Mouse (Mus musculus): ENCODE data around the gene Tph2. TPM values are rescaled to one million over a fixed set of nuclear protein-coding genes. Genes with fewer than 3 reads are reported as not detected.
"Not testable (repeated sequence)": the region's sequence is repeated elsewhere in the genome, so short reads cannot be mapped to it uniquely, and the experiment has no call there.

Gene Tph2
- polyA plus RNA-seq, 1 experiment from 2014 or later: not detected

GRCm38 (mm10) chr10:115181034-115181433, 3.8 kb downstream of the Tph2 start:
- ATAC-seq (no peak), DNase-seq (ENCODE audit: low read depth, low spot score) (no peak)
- in situ Hi-C loops (cut with MboI; ENCODE audit: low pct_unique_long_range_greater_than_20kb): no loop called here
- ChIA-PET POLR2A (no interaction called here), CTCF (no interaction called here)
- peaks cover 25% of the 10 kb centered on the region for H3K27me3 ChIP-seq
- TF ChIP-seq CTCF (IDR thresholded peaks at IDR 0.05): no peak

GRCm38 (mm10) chr10:115178019-115178418, 6.8 kb downstream of the Tph2 start:
- in situ Hi-C loops (cut with MboI; ENCODE audit: low pct_unique_long_range_greater_than_20kb); ATAC-seq; DNase-seq (ENCODE audit: low read depth, low spot score); POLR2A ChIA-PET; CTCF ChIA-PET: not testable (repeated sequence)
- H3K27me3 ChIP-seq: peaks cover 13% of the 10 kb centered on the region
- TF ChIP-seq CTCF (IDR thresholded peaks at IDR 0.05): peak; percentile 24

- ChIA-PET POLR2A (no interaction called here), CTCF (no interaction called here)
- ATAC-seq: no peak
- in situ Hi-C loops (cut with MboI; ENCODE audit: low pct_unique_long_range_greater_than_20kb): no loop called here
- peaks cover 4% of the 10 kb centered on the region for H3K27me3 ChIP-seq
- TF ChIP-seq CTCF (IDR thresholded peaks at IDR 0.05): no peak
- DNase-seq (ENCODE audit: low read depth, low spot score): no peak
Measured at GRCm38 (mm10) chr10:115175591-115175991, 9.2 kb downstream of the Tph2 start.

GRCm38 (mm10) chr10:115173336-115173735, 11.5 kb downstream of the Tph2 start:
- in situ Hi-C loops (cut with MboI; ENCODE audit: low pct_unique_long_range_greater_than_20kb): no loop called here
- ATAC-seq: no peak
- no peak for TF ChIP-seq CTCF (IDR thresholded peaks at IDR 0.05)
- peaks cover 4% of the 10 kb centered on the region for H3K27me3 ChIP-seq
- ChIA-PET POLR2A (no interaction called here), CTCF (interaction anchor here (0.9 kb wide), 1 partner anchor 10 kb away, joined by 3 read pairs; no protein-coding TSS in a partner anchor)
- DNase-seq (ENCODE audit: low read depth, low spot score): no peak

- TF ChIP-seq CTCF (IDR thresholded peaks at IDR 0.05): no peak
Measured at GRCm38 (mm10) chr10:115171351-115171818, 13.4 kb downstream of the Tph2 start.

GRCm38 (mm10) chr10:115170496-115171350, 14.1 kb downstream of the Tph2 start:
- ChIA-PET CTCF (no interaction called here), POLR2A (no interaction called here)
- DNase-seq (ENCODE audit: low read depth, low spot score) (no peak), ATAC-seq (no peak)
- in situ Hi-C loops (cut with MboI; ENCODE audit: low pct_unique_long_range_greater_than_20kb): no loop called here
- TF ChIP-seq CTCF (IDR thresholded peaks at IDR 0.05): no peak
- H3K27me3 ChIP-seq: no peaks in the 10 kb centered on the region

More at GRCm38 (mm10) chr10:115171351-115171818, 13.4 kb downstream of the Tph2 start:
- in situ Hi-C loops (cut with MboI; ENCODE audit: low pct_unique_long_range_greater_than_20kb): no loop called here
- no peaks in the 10 kb centered on the region for H3K27me3 ChIP-seq
- ATAC-seq (no peak), DNase-seq (ENCODE audit: low read depth, low spot score) (no peak)
- ChIA-PET CTCF (no interaction called here), POLR2A (no interaction called here)

GRCm38 (mm10) chr10:115169410-115169809, 15.4 kb downstream of the Tph2 start:
- CTCF ChIA-PET: no interaction called here
- DNase-seq (ENCODE audit: low read depth, low spot score) (no peak), ATAC-seq (no peak)
- POLR2A ChIA-PET: no interaction called here
- peaks cover under 1% of the 10 kb centered on the region for H3K27me3 ChIP-seq
- TF ChIP-seq CTCF (IDR thresholded peaks at IDR 0.05): no peak
- in situ Hi-C loops (cut with MboI; ENCODE audit: low pct_unique_long_range_greater_than_20kb): no loop called here

- ChIA-PET CTCF (no interaction called here), POLR2A (no interaction called here)
- in situ Hi-C loops (cut with MboI; ENCODE audit: low pct_unique_long_range_greater_than_20kb): no loop called here
Measured at GRCm38 (mm10) chr10:115160289-115160688, 24.5 kb downstream of the Tph2 start.

GRCm38 (mm10) chr10:115147308-115147707, 37.5 kb downstream of the Tph2 start:
- TF ChIP-seq CTCF (IDR thresholded peaks at IDR 0.05): peak; percentile 36
- in situ Hi-C loops (cut with MboI; ENCODE audit: low pct_unique_long_range_greater_than_20kb): no loop called here
- no peak for ATAC-seq
- ChIA-PET CTCF (no interaction called here), POLR2A (no interaction called here)
- DNase-seq (ENCODE audit: low read depth, low spot score): no peak
- peaks cover 12% of the 10 kb centered on the region for H3K27me3 ChIP-seq

More at GRCm38 (mm10) chr10:115160289-115160688, 24.5 kb downstream of the Tph2 start:
- TF ChIP-seq CTCF (IDR thresholded peaks at IDR 0.05): no peak
- H3K27me3 ChIP-seq: peaks cover 22% of the 10 kb centered on the region
- DNase-seq (ENCODE audit: low read depth, low spot score) (no peak), ATAC-seq (no peak)

- TF ChIP-seq CTCF (IDR thresholded peaks at IDR 0.05): no peak
- ATAC-seq: no peak
- ChIA-PET CTCF (no interaction called here), POLR2A (no interaction called here)
- in situ Hi-C loops (cut with MboI; ENCODE audit: low pct_unique_long_range_greater_than_20kb): no loop called here
- peaks cover 12% of the 10 kb centered on the region for H3K27me3 ChIP-seq
- DNase-seq (ENCODE audit: low read depth, low spot score): no peak
Measured at GRCm38 (mm10) chr10:115146257-115146898, 38.4 kb downstream of the Tph2 start.

- in situ Hi-C loops (cut with MboI; ENCODE audit: low pct_unique_long_range_greater_than_20kb): no loop called here
- DNase-seq (ENCODE audit: low read depth, low spot score) (no peak), ATAC-seq (no peak)
- ChIA-PET POLR2A (no interaction called here), CTCF (interaction anchor here (1.2 kb wide), 1 partner anchor 18 kb away, joined by 3 read pairs; no protein-coding TSS in a partner anchor)
- TF ChIP-seq CTCF (IDR thresholded peaks at IDR 0.05): no peak
- H3K27me3 ChIP-seq: peaks cover 12% of the 10 kb centered on the region
Measured at GRCm38 (mm10) chr10:115144542-115144941, 40.3 kb downstream of the Tph2 start.

All from Patski (cell line).